Mouse (Mus musculus): ENCODE measurements around the gene Ctnnd2. TPM values are rescaled to one million over a fixed set of nuclear protein-coding genes. Genes with fewer than 3 reads are reported as not detected.

Ctnnd2 gene
- total RNA-seq, 1 experiment from 2014 or later, result 2.8 TPM

GRCm38 (mm10) chr15:30647679-30648311, 475.4 kb downstream of the Ctnnd2 start:
- DNase-seq, result no peak

GRCm38 (mm10) chr15:30649964-30650363, 477.6 kb downstream of the Ctnnd2 start:
- no peak for DNase-seq

GRCm38 (mm10) chr15:30655433-30655832, 483.0 kb downstream of the Ctnnd2 start:
- DNase-seq, result no peak

DNA sequence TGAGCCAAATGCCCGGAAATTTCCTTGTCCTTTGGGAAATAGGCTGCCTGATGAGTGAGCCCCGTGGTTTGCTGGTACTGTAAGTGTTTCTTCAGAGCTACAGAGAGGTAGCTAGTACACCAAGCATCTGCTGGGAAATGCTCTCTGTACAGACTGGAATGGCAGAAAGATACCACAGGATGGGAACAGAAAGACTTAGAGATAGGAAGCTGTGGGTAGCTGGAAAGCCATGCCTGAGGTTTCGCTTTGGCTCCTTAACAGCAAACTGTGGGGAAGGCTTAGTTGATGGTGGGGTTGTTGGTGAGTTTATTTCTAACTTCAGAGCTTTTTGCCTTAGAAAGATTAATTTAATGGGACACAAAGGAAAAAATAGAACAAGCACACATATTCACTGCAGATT, 485.2 kb downstream of the Ctnnd2 start:
- no peak for DNase-seq

DNA sequence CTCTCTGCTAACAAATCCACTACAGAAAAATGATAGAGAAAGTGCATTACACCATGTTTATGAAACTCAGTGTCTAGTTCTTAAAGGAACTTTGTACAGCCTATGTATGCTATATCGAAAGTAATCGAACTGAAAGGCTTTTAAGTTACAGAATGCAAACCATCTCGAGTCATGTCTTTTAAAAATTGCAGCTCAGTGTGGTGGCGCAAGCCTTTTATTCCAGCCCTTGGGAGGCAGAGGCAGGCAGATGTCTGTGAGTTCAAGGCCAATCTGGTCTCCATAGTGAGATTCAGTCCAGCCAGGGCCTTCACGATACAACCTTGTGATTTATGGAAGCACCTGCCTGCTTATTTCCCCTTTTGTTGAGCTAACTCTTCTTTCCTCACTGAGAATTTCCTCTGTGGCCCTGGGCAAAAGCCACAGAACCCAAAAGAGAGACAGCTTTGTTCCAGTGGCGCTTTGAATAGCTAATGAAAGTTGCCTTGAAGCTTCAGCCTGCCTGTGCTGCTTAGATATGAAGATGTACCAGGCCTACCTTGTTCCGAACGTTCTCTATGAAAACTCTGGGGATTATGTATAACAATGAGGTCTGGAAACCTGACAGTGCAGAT, 488.3 kb downstream of the Ctnnd2 start:
- DNase-seq, result no peak

- no peak for DNase-seq
These were observed 489.5 kb downstream of the Ctnnd2 start for GRCm38 (mm10) chr15:30661689-30662422.

GRCm38 (mm10) chr15:30667819-30668587, 495.6 kb downstream of the Ctnnd2 start:
- DNase-seq, result no peak

GRCm38 (mm10) chr15:30681939-30682338, 509.5 kb downstream of the Ctnnd2 start:
- DNase-seq, result no peak

- no peak for DNase-seq
These were observed 510.1 kb downstream of the Ctnnd2 start for GRCm38 (mm10) chr15:30682360-30683119.

- DNase-seq, result no peak
These were observed 514.1 kb downstream of the Ctnnd2 start for GRCm38 (mm10) chr15:30686206-30687101.

DNA sequence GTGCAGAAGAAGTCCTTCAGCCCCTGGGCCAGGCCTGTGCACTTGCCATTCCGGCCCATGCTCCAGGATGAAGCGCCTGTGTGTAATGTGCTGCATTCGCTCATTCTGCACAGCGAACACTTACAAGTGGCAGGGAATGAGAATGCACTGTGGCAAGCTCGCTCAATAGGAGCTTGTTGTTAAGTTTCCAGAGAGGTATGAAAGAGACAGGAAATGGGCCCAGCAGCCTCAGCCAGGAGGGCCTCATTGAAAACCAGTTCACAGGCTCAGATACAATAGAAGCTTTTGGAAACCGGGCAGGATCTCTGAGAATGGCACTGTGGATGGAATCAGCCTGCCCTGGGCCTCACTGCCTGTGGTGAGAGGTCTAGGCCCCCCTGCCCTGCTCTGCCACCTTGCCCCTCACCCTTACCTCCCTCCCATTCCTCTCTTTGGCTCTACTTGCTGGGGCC, 521.4 kb downstream of the Ctnnd2 start:
- DNase-seq, result no peak

- no peak for DNase-seq
These were observed 521.9 kb downstream of the Ctnnd2 start for GRCm38 (mm10) chr15:30694286-30694685.

DNA sequence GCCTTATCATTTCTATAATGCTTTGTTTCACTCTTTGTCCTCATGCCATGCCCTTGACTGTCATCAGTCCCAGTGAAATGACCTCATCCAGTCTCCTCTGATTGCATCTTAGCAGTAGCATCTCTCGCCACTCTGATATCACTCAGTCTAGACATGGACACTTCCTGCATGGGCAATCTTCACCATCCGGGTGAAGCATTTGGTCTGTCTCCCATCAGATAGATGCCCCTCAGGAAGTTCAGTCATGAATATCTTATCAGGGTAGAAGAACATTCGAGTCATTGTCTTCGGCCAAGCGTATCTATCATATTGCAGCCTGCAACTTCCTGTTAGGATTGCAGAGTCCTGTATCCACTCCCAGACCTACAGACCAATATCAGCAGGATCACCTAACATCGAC, 523.5 kb downstream of the Ctnnd2 start:
- no peak for DNase-seq

- no peak for DNase-seq
These were observed 525.0 kb downstream of the Ctnnd2 start for GRCm38 (mm10) chr15:30697356-30697755.

- DNase-seq, result no peak
These were observed 528.4 kb downstream of the Ctnnd2 start for GRCm38 (mm10) chr15:30700762-30701161.

DNA sequence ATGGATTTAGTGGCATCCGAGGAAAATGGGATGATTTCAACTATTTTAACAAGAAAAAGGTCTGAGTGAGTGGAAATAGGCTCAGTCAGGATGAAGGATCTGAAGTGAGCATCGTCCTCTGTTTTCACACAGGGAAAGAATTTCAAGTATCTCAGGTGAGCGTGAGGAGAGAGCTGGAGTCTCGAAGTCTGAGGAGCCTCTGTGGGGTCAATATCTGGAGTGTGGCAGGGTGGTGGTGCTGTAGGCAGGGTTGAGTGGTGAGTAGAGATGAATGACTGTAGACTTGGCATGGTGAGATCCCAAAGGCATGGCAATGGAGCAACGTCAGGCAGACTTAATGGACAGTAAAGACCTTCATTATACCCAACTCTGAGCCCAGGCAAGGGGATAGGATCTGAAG, 529.2 kb downstream of the Ctnnd2 start:
- no peak for DNase-seq

DNA sequence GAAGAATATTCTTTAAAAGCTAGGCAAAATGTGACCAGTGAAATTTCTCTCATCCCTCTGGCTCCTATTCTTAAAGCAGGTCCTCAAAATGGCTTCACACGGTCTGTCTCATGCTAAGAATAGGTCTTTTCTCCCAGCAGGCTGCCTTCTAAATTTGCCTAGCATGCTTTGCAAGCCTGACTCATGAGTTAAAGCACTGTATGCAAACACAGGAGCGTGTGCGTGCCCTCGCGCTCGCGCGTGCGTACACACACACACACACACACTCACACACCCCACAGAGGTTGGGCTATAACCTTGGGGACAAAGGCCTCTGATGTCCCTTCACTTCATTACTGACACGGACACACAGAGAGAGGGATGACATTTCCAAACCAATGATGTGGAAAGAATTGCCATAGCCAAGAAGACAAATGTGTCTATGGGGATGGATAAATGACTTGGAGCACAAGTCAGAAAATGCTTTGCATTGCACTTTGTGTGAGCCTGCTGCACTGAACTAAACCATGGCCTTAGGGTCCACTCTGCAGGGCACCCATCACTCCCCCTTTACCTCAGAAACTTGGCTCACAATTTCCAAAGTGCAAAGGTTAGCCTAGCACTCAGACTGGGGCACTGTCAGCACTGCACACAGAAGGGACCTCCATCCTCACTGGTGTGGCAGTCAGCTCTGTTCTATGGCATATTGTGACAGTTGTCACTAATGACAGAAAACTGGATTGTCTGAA, 536.8 kb downstream of the Ctnnd2 start:
- DNase-seq, result no peak

DNA sequence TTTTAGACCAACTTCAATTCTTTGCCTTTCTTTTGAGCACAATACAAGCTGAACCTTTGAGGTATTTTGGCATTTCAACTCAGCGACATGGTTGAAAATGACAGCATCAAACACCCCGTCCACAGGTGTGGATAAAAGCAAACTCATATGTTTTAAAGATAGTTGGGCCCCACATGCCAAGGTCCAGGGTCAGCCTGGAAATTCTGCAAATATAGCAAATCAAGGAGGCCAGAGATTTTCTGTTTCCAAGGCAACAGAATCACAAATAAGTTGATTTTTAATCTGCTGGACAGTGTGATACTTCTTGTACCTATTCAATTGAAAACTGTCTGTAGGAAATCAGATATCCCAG, 537.3 kb downstream of the Ctnnd2 start:
- DNase-seq, result no peak

GRCm38 (mm10) chr15:30714823-30715222, 542.4 kb downstream of the Ctnnd2 start:
- DNase-seq, result no peak

GRCm38 (mm10) chr15:30718811-30719210, 546.4 kb downstream of the Ctnnd2 start:
- no peak for DNase-seq
